Mouse (Mus musculus) lung, postnatal 25 days (tissue): ENCODE measurements around the gene Dlgap1.

Experiments
- DNase-seq: peaks from one replicate; pipeline ENCODE4 v3.0.0; 2022; ENCODE audit warnings: low spot score

Gene Dlgap1

DNA sequence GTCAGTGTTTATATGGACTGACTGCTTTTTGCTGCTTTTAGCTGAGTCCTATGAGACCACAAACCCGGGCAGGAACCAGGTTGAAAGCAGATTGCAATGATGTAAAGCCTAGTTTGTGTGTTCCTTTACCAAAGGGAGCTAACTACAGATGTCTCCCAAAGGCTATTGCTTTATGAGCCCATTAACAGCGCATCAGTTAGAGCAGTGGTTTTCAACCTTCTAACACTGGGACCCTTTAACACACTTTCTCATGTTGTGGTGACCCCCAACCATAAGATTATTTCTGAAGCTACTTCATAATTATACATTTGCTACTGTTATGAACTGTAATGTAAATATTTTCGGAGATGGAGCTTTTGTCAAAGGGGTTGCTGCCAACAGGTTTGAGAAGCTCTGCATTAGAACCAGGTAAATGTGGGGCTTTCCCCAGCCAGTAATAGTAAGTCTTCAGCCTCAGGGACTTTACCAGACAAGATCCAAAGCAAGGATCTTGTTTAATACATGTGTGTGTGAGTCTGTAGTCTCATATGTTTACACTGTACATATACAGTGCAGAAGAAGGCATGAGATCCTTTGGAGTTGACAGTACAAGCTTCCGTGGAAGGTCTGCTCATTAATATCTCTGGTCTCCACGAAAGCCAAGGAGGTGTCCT lies 899.8 kb downstream of the Dlgap1 start:
- DNase-seq, result no peak

DNA sequence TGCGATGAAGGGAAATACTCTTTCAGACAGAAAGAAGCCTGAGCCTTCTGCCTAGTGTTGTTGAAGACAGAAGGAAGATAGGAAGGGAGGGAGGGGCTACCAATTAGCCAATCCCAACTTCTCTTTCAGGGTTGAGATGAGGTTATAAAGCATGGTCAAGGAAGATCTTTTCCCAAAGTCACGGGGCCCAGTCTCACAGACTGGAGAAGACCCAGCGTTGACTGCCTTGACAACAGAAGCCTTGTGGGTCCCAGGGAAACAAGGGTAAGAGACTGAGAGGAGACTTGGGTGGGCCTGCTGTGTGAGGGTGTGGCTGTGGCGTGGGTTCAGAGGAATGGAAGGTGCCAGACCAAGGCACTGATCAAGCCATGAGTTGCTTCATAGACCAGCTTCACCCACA lies 901.7 kb downstream of the Dlgap1 start:
- DNase-seq, result no peak
